In genomic region chr11:90387501-90388440, GRCm38 (mm10) we compare ENCODE assay signal across 8 mouse cellular contexts. TPM values are rescaled to one million over a fixed set of nuclear protein-coding genes. Genes with fewer than 3 reads are reported as not detected.
DNase-seq lines count a peak whose midpoint lies in the region; ATAC-seq and TF ChIP-seq lines count a peak whose summit lies in the region.

No protein-coding gene starts in this region.

- H3K4me2 ChIP-seq in embryonic facial prominence, embryonic 15.5 days (replicated peaks): peak overlapping the region; percentile 88
- peak overlapping the region; percentile 76 for H3K4me2 ChIP-seq in liver, embryonic 11.5 days
- H3K4me2 ChIP-seq in stomach, embryonic 15.5 days: peak overlapping the region; percentile 25

- DNase-seq in left cerebral cortex, adult 2 months (ENCODE audit: extremely low spot score in 1 of 2, low spot score in 2 of 2): no peak
- DNase-seq in left cerebral cortex, adult 18-20 months (ENCODE audit: low spot score in 2 of 2): no peak
- no peak for DNase-seq in liver, embryonic 11.5 days (ENCODE audit: low spot score)
- DNase-seq in right cerebral cortex, postnatal 4 days: no peak
- no peak for DNase-seq in adipocyte (ENCODE audit: low spot score)
- DNase-seq in frontal cortex, postnatal 10 days (ENCODE audit: low spot score in 2 of 2): no peak

- H3K27me3 ChIP-seq in embryonic facial prominence, embryonic 15.5 days: no peaks in the 10 kb centered on the region
- peaks cover 49% of the 10 kb centered on the region for H3K27me3 ChIP-seq in liver, embryonic 11.5 days (replicated peaks; ENCODE audit: control insufficient read depth, insufficient read depth, low read length)
- H3K27me3 ChIP-seq in stomach, embryonic 15.5 days (replicated peaks): peaks cover 13% of the 10 kb centered on the region

- peak overlapping the region; percentile 78 for H3K27ac ChIP-seq in left cerebral cortex, adult 2 months
- H3K27ac ChIP-seq in embryonic facial prominence, embryonic 15.5 days (replicated peaks): no peak overlapping the region
- H3K27ac ChIP-seq in liver, embryonic 11.5 days (ENCODE audit: low read depth, low read length): no peak overlapping the region; the same call in 1 of the 2 replicates
- no peak overlapping the region for H3K27ac ChIP-seq in stomach, embryonic 15.5 days

- H3K4me1 ChIP-seq in embryonic facial prominence, embryonic 15.5 days: peaks cover 41% of the 10 kb centered on the region
- peaks cover 9% of the 10 kb centered on the region for H3K4me1 ChIP-seq in liver, embryonic 11.5 days (replicated peaks; ENCODE audit: control insufficient read depth, insufficient read depth, low read length)
- H3K4me1 ChIP-seq in stomach, embryonic 15.5 days: peaks cover 7% of the 10 kb centered on the region

- TF ChIP-seq CTCF in left cerebral cortex, adult 2 months (IDR thresholded peaks at IDR 0.05): no peak

- 0 out of 2 replicates have a peak, but pooled peaks cover 4% of the 10 kb centered on the region for H3K36me3 ChIP-seq in embryonic facial prominence, embryonic 15.5 days
- H3K36me3 ChIP-seq in liver, embryonic 11.5 days (ENCODE audit: control insufficient read depth, insufficient read depth, low read length): no peaks in the 10 kb centered on the region
- no peaks in the 10 kb centered on the region for H3K36me3 ChIP-seq in stomach, embryonic 15.5 days

- H3K9ac ChIP-seq in embryonic facial prominence, embryonic 15.5 days: no peak overlapping the region
- no peak overlapping the region for H3K9ac ChIP-seq in liver, embryonic 11.5 days (ENCODE audit: low read depth, low read length)
- no peak overlapping the region for H3K9ac ChIP-seq in stomach, embryonic 15.5 days

- WGBS in embryonic facial prominence, embryonic 15.5 days: 46% methylated on average over 32 of the region's 32 CpGs
- 36% methylated on average over 32 of the region's 32 CpGs for WGBS in liver, embryonic 11.5 days
- WGBS in stomach, embryonic 15.5 days: 54% methylated on average over 32 of the region's 32 CpGs

- no peaks in the 10 kb centered on the region for H3K9me3 ChIP-seq in embryonic facial prominence, embryonic 15.5 days (replicated peaks)
- H3K9me3 ChIP-seq in liver, embryonic 11.5 days (ENCODE audit: control insufficient read depth, low read length): no peaks in the 10 kb centered on the region
- no peaks in the 10 kb centered on the region for H3K9me3 ChIP-seq in stomach, embryonic 15.5 days

- intact Hi-C loops in left cerebral cortex, adult 2 months (cut with DNase I): loop anchor here (5.0 kb wide), 2 partner anchors 135 to 205 kb away; no protein-coding TSS in a partner anchor

- H3K4me3 ChIP-seq in left cerebral cortex, adult 2 months: peak overlapping the region; percentile 87
- peak overlapping the region; percentile 60 for H3K4me3 ChIP-seq in embryonic facial prominence, embryonic 15.5 days (replicated peaks)
- H3K4me3 ChIP-seq in liver, embryonic 11.5 days (ENCODE audit: low read depth, low read length): peak overlapping the region; percentile 57
- peak overlapping the region; percentile 14; the same call in 1 of the 2 replicates for H3K4me3 ChIP-seq in stomach, embryonic 15.5 days (replicated peaks)

- no peak for ATAC-seq in embryonic facial prominence, embryonic 15.5 days (ENCODE audit: insufficient number of reproducible peaks, low FRiP score, low TSS enrichment, low read depth)
- no peak for ATAC-seq in liver, embryonic 11.5 days (replicated peaks; ENCODE audit: low FRiP score)
- ATAC-seq in stomach, embryonic 15.5 days (ENCODE audit: insufficient read depth, low FRiP score, low read depth): no peak

RNA-seq across cellular contexts. Expression of gene Hlf, which starts 2.9 kb away (rescaled TPM):
- 100 to 1,000 TPM; 138 to 143 TPM for total RNA-seq in left cerebral cortex, adult 2 months (2021)
- total RNA-seq in left cerebral cortex, adult 18-20 months (2021): 100 to 1,000 TPM; 124 to 142 TPM
- 10.0 and 10.4 TPM in 2 replicates for polyA plus RNA-seq in embryonic facial prominence, embryonic 15.5 days (2015; fragmentation: Nextera tagmentation; extraction: Ambion mirVana)
- 6.6 and 6.9 TPM in 2 replicates for polyA plus RNA-seq in liver, embryonic 11.5 days (2014; fragmentation: Nextera tagmentation; extraction: Ambion mirVana)
- 1.8 and 1.9 TPM in 2 replicates for polyA plus RNA-seq in stomach, embryonic 15.5 days (2015; fragmentation: Nextera tagmentation; extraction: Ambion mirVana)

Comparison
In these comparisons a context has a peak if more than half of its experiments do, and no peak if none do; other contexts are left out.
1. H3K4me3 ChIP-seq: peak in every context shown above with its lines; median percentile 87 in left cerebral cortex, adult 2 months; 60 in embryonic facial prominence, embryonic 15.5 days; 57 in liver, embryonic 11.5 days; 14 in stomach, embryonic 15.5 days.
2. H3K4me2 ChIP-seq: peak in every context shown above with its lines; median percentile 88 in embryonic facial prominence, embryonic 15.5 days; 76 in liver, embryonic 11.5 days; 25 in stomach, embryonic 15.5 days.